Mouse (Mus musculus) MEL (cell line): ENCODE results near the gene Pfkfb3. TPM values are rescaled to one million over a fixed set of nuclear protein-coding genes. Genes with fewer than 3 reads are reported as not detected.

ENCODE experiments used
- DNase-seq: peaks from one replicate; pipeline ENCODE4 v3.0.0; 2011; ENCODE audit warnings: low read depth, low spot score
- H3K27ac ChIP-seq: 2 replicates; pipeline ENCODE4 v1.5.1; 2012; ENCODE audit warnings: low read depth, mild to moderate bottlenecking, control low read depth, low read length, moderate library complexity; ENCODE audit not compliant: control insufficient read depth
- H3K27me3 ChIP-seq, 2 experiments: fragments of 150-350 bp in 1 of 2; sonication (generic) in 1 of 2; 2 replicates each; pipeline ENCODE4 v1.6.1; 2012; ENCODE audit warnings: low read length in 2 of 2, mild to moderate bottlenecking in 2 of 2, improper control_type of control experiment in 1 of 2, moderate library complexity in 1 of 2; ENCODE audit not compliant: insufficient read depth in 2 of 2, control insufficient read depth in 1 of 2
- H3K36me3 ChIP-seq, 2 experiments: 2 replicates each; pipeline ENCODE4 v1.6.1; 2012 to 2014; ENCODE audit warnings: low read length in 2 of 2, improper control_type of control experiment in 1 of 2, inconsistent platforms in 1 of 2, mild to moderate bottlenecking in 1 of 2; ENCODE audit not compliant: insufficient read depth in 2 of 2, control insufficient read depth in 1 of 2
- H3K4me1 ChIP-seq, 2 experiments: fragments of 150-350 bp in 1 of 2; sonication (generic) in 1 of 2; 2 replicates each; pipeline ENCODE4 v1.6.1; 2012; ENCODE audit warnings: low read length in 2 of 2, improper control_type of control experiment in 1 of 2, mild to moderate bottlenecking in 1 of 2; ENCODE audit not compliant: insufficient read depth in 2 of 2, control insufficient read depth in 1 of 2
- H3K4me3 ChIP-seq, 2 experiments: fragments of 150-350 bp in 1 of 2; sonication (generic) in 1 of 2; 2 replicates each; pipeline ENCODE4 v1.5.1; 2012; ENCODE audit warnings: low read depth in 2 of 2, low read length in 2 of 2, mild to moderate bottlenecking in 2 of 2, moderate library complexity in 2 of 2, control low read depth in 1 of 2, improper control_type of control experiment in 1 of 2; ENCODE audit not compliant: control insufficient read depth in 1 of 2, insufficient read depth in 1 of 2
- H3K79me2 ChIP-seq: 2 replicates; pipeline ENCODE4 v1.6.1; 2012; ENCODE audit warnings: mild to moderate bottlenecking, low read length, moderate library complexity; ENCODE audit not compliant: control insufficient read depth, poor library complexity, insufficient read depth
- H3K9ac ChIP-seq: 2 replicates; pipeline ENCODE4 v1.6.1; 2012; ENCODE audit warnings: low read depth, mild to moderate bottlenecking, control low read depth, low read length, moderate library complexity; ENCODE audit not compliant: control insufficient read depth, poor library complexity, severe bottlenecking
- H3K9me3 ChIP-seq: fragments of 150-350 bp; sonication (generic); replicated peaks from 2 replicates; pipeline ENCODE4 v1.6.1; 2012; ENCODE audit warnings: mild to moderate bottlenecking, low read length, improper control_type of control experiment, moderate library complexity; ENCODE audit not compliant: insufficient read depth
- BHLHE40 ChIP-seq: IDR thresholded peaks from 2 replicates; pipeline ENCODE4 v1.6.1; 2012; ENCODE audit warnings: low read depth, mild to moderate bottlenecking, inconsistent platforms, low read length, improper control_type of control experiment, borderline replicate concordance
- CHD1 ChIP-seq: IDR thresholded peaks from 2 replicates; pipeline ENCODE4 v1.6.1; 2012; ENCODE audit warnings: low read depth, mild to moderate bottlenecking, inconsistent platforms, low read length, improper control_type of control experiment
- E2F4 ChIP-seq: IDR thresholded peaks from 2 replicates; pipeline ENCODE4 v1.6.1; 2011; ENCODE audit warnings: low read depth, low read length, improper control_type of control experiment, borderline replicate concordance
- EP300 ChIP-seq, 2 experiments: IDR thresholded peaks; 2 replicates each; pipeline ENCODE4 v1.6.1; 2011; ENCODE audit warnings: improper control_type of control experiment in 2 of 2, low read length in 2 of 2, low read depth in 1 of 2, mild to moderate bottlenecking in 1 of 2
- ETS1 ChIP-seq: IDR thresholded peaks from 2 replicates; pipeline ENCODE4 v1.6.1; 2012; ENCODE audit warnings: low read depth, mild to moderate bottlenecking, inconsistent platforms, low read length, improper control_type of control experiment, moderate library complexity
- GATA1 ChIP-seq: IDR thresholded peaks from 2 replicates; pipeline ENCODE4 v1.6.1; 2011; ENCODE audit warnings: low read depth, low read length, improper control_type of control experiment
- HCFC1 ChIP-seq: IDR thresholded peaks from 2 replicates; pipeline ENCODE4 v1.6.1; 2012; ENCODE audit warnings: low read depth, mild to moderate bottlenecking, inconsistent platforms, low read length, improper control_type of control experiment, moderate library complexity
- MAFK ChIP-seq: IDR thresholded peaks from 2 replicates; pipeline ENCODE4 v1.6.1; 2011; ENCODE audit warnings: low read depth, mild to moderate bottlenecking, low read length, improper control_type of control experiment, borderline replicate concordance
- MXI1 ChIP-seq: IDR thresholded peaks from 2 replicates; pipeline ENCODE4 v1.6.1; 2011; ENCODE audit warnings: mild to moderate bottlenecking, low read depth, low read length, improper control_type of control experiment
- MYB ChIP-seq: IDR thresholded peaks from 2 replicates; pipeline ENCODE4 v1.6.1; 2011; ENCODE audit warnings: mild to moderate bottlenecking, low read depth, low read length, improper control_type of control experiment
- MYC ChIP-seq: IDR thresholded peaks from 2 replicates; pipeline ENCODE4 v1.6.1; 2011; ENCODE audit warnings: low read depth, mild to moderate bottlenecking, low read length, improper control_type of control experiment, moderate library complexity
- NELFE ChIP-seq: IDR thresholded peaks from 2 replicates; pipeline ENCODE4 v1.6.1; 2011; ENCODE audit warnings: low read depth, low read length, improper control_type of control experiment
- POLR2AphosphoS2 ChIP-seq: IDR thresholded peaks from 2 replicates; pipeline ENCODE4 v1.6.1; 2011; ENCODE audit warnings: low read length, improper control_type of control experiment
- POLR2AphosphoS5 ChIP-seq: IDR thresholded peaks from 2 replicates; pipeline ENCODE4 v1.6.1; 2012; ENCODE audit warnings: low read depth, borderline replicate concordance, mild to moderate bottlenecking, inconsistent platforms, low read length, moderate library complexity, mixed read lengths
- TAL1 ChIP-seq: IDR thresholded peaks from 2 replicates; pipeline ENCODE4 v1.6.1; 2012; ENCODE audit warnings: mild to moderate bottlenecking, inconsistent platforms, low read length, moderate library complexity, mixed read lengths
- TBP ChIP-seq: IDR thresholded peaks from 2 replicates; pipeline ENCODE4 v1.8.0; 2011; ENCODE audit warnings: low read depth, low read length, improper control_type of control experiment
- UBTF ChIP-seq: IDR thresholded peaks from 2 replicates; pipeline ENCODE4 v1.6.1; 2012; ENCODE audit warnings: low read depth, mild to moderate bottlenecking, inconsistent platforms, low read length, improper control_type of control experiment, moderate library complexity, borderline replicate concordance; ENCODE audit not compliant: insufficient read depth
- USF1 ChIP-seq: IDR thresholded peaks from 2 replicates; pipeline ENCODE4 v1.6.1; 2014; ENCODE audit warnings: low read depth, mild to moderate bottlenecking, inconsistent platforms, low read length, improper control_type of control experiment, moderate library complexity
- USF2 ChIP-seq, 2 experiments: IDR thresholded peaks; 2 replicates each; pipeline ENCODE4 v1.6.1; 2011 to 2012; ENCODE audit warnings: improper control_type of control experiment in 2 of 2, low read length in 2 of 2, borderline replicate concordance in 1 of 2, inconsistent platforms in 1 of 2, low read depth in 1 of 2, mild to moderate bottlenecking in 1 of 2; ENCODE audit not compliant: insufficient read depth in 1 of 2
- ZKSCAN1 ChIP-seq: IDR thresholded peaks from 2 replicates; pipeline ENCODE4 v1.6.1; 2012; ENCODE audit warnings: low read depth, mild to moderate bottlenecking, inconsistent platforms, low read length, improper control_type of control experiment, moderate library complexity
- ZMIZ1 ChIP-seq: IDR thresholded peaks from 2 replicates; pipeline ENCODE4 v1.6.1; 2012; ENCODE audit warnings: low read depth, mild to moderate bottlenecking, inconsistent platforms, low read length, improper control_type of control experiment, moderate library complexity
- polyA plus RNA-seq, 2 experiments: library from polyadenylated mRNA; stranded (reverse) in 1 of 2; unstranded in 1 of 2; fragments of >175 nt in 1 of 2; fragments of >200 nt in 1 of 2; gene quantifications; 2 replicates each; pipeline versions ENCODE4 v1.2.1 to v1.2.4; 2012; ENCODE audit warnings: low replicate concordance in 2 of 2, low read depth in 1 of 2; ENCODE audit not compliant: insufficient read length in 2 of 2, insufficient read depth in 1 of 2, missing spikeins in 1 of 2
- total RNA-seq: library from RNA; depleted of rRNA; stranded (reverse); fragments of 300-350 nt; gene quantifications from 2 replicates; pipeline ENCODE4 v1.2.3, GENCODE M21; 2012

Pfkfb3 gene
- total and polyA plus RNA-seq, 3 experiments: 9.9 to 13.8 TPM; not detected in 1

- no peak for DNase-seq
- Histone ChIP-seq H3K4me3 (no peak overlapping the region), H3K9me3 (no peaks in the 10 kb centered on the region), H3K9ac (no peak overlapping the region), H3K27ac (no peak overlapping the region), H3K36me3 (0 out of 4 replicates have a peak, but pooled peaks cover 0 to 2% of the 10 kb centered on the region in 2 experiments), H3K27me3 (peaks cover 2 to 5% of the 10 kb centered on the region in 2 experiments), H3K79me2 (peaks cover 8% of the 10 kb centered on the region; the same call in 1 of the 2 replicates), H3K4me1 (peaks cover 0 to under 1% of the 10 kb centered on the region in 2 experiments; a peak in 3 of 4 replicates)
- TF ChIP-seq MYB: no peak
- TF ChIP-seq BHLHE40: no peak
- no peak for TF ChIP-seq CHD1
- no peak for TF ChIP-seq POLR2AphosphoS5
- TF ChIP-seq ZKSCAN1: no peak
- TF ChIP-seq EP300 (IDR thresholded peaks at IDR 0.05; ENCODE audit: low read depth in 1 of 2, low read length in 2 of 2): no peak
- TF ChIP-seq USF1: no peak
- TF ChIP-seq POLR2AphosphoS2: no peak
- TF ChIP-seq TBP: no peak
- no peak for TF ChIP-seq NELFE
- TF ChIP-seq E2F4: no peak
- TF ChIP-seq ETS1: no peak
Measured at GRCm38 (mm10) chr2:11557244-11557643, 3.4 kb upstream of the Pfkfb3 start.

GRCm38 (mm10) chr2:11555316-11555715, 1.4 kb upstream of the Pfkfb3 start:
- H3K9ac ChIP-seq: no peak overlapping the region
- H3K4me1 ChIP-seq: peaks cover 0 to 2% of the 10 kb centered on the region in 2 experiments; a peak in 3 of 4 replicates
- no peaks in the 10 kb centered on the region for H3K9me3 ChIP-seq
- peaks cover 9% of the 10 kb centered on the region; the same call in 1 of the 2 replicates for H3K79me2 ChIP-seq
- no peak overlapping the region for H3K4me3 ChIP-seq
- peaks cover 0 to 5% of the 10 kb centered on the region in 2 experiments; a peak in 3 of 4 replicates for H3K27me3 ChIP-seq
- DNase-seq: no peak
- no peak overlapping the region for H3K27ac ChIP-seq
- no peak for TF ChIP-seq UBTF
- TF ChIP-seq TAL1: no peak
- TF ChIP-seq ZMIZ1: no peak
- no peak for TF ChIP-seq ZKSCAN1
- TF ChIP-seq MYB: no peak
- TF ChIP-seq MXI1: no peak
- no peak for TF ChIP-seq MAFK
- TF ChIP-seq HCFC1: no peak
- TF ChIP-seq GATA1: no peak
- no peak for TF ChIP-seq NELFE
- TF ChIP-seq USF2 (IDR thresholded peaks at IDR 0.05; ENCODE audit: borderline replicate concordance in 1 of 2, insufficient read depth in 1 of 2, low read depth in 1 of 2, low read length in 2 of 2): no peak
- TF ChIP-seq MYC: no peak
- TF ChIP-seq BHLHE40: no peak
- H3K36me3 ChIP-seq: 0 out of 4 replicates have a peak, but pooled peaks cover 0 to 2% of the 10 kb centered on the region in 2 experiments
